Mouse (Mus musculus): Measurements from ENCODE around the gene Mocs3. TPM values are rescaled to one million over a fixed set of nuclear protein-coding genes. Genes with fewer than 3 reads are reported as not detected.

The Mocs3 gene
- polyA plus RNA-seq, 1 experiment from 2014 or later, result 7.1 TPM

DNA sequence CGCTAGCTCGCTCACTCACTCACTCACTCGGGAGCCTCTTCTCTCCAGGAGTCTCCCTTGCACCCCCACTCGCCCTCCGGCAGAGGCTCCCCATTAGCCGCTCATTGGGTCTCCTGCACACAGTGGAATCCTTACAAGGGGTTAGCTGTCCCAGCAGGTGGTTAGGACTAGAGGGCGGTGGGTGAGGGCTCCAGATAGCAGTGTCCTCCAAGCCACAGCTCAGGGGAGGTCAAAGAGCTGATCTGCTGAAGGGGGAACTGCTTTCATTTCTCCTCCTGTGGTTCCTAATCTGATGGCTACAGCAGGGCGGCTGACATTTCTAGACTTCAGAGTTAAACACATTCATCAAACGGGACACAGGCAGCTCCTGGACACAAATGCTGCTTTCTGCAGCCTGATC, 43.0 kb downstream of the Mocs3 start:
- no peak overlapping the region for H3K4me3 ChIP-seq (replicated peaks)
- H3K4me2 ChIP-seq, result no peak overlapping the region
- no peaks in the 10 kb centered on the region for H3K9me3 ChIP-seq
- H3K27ac ChIP-seq, result no peak overlapping the region
- H3K9ac ChIP-seq, result no peak overlapping the region
- H3K27me3 ChIP-seq (replicated peaks), result 0 out of 2 replicates have a peak, but pooled peaks cover 10% of the 10 kb centered on the region
- H3K36me3 ChIP-seq, result no peaks in the 10 kb centered on the region
- 0 out of 2 replicates have a peak, but pooled peaks cover 3% of the 10 kb centered on the region for H3K4me1 ChIP-seq
- no peak for ATAC-seq (ENCODE audit: insufficient read depth, low FRiP score, low read depth)
- 40% methylated on average over 9 of the region's 9 CpGs for WGBS

DNA sequence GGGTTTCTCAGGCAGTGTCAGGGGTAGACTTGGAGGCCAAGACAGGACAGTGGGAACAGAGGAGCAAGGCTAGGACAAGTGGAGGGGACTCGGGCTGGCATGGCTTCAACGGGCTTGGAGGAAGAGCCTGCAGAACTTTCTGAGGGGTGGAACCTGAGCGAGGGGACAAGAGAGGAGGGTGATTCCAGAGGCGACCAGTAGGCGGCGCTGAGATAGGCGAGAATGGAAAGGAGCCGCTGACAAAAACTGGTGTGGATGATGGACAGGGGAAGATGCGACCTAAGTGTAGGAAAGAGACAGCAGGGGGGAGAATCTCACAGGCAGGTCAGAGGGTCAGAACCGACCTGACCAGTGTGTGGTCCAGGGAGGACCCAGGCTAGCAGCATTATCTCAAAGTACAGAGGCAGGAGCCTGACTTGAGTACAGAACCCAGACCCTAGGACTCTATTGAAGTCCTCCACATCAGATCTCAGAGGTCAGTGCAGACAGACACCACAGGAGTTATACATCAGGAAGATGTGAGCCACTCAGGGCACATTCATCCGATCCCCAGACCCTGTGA, 44.0 kb downstream of the Mocs3 start:
- Histone ChIP-seq H3K9ac (no peak overlapping the region), H3K4me2 (no peak overlapping the region), H3K36me3 (no peaks in the 10 kb centered on the region), H3K4me1 (0 out of 2 replicates have a peak, but pooled peaks cover 3% of the 10 kb centered on the region), H3K27me3 (replicated peaks) (peaks cover 18% of the 10 kb centered on the region), H3K27ac (no peak overlapping the region), H3K4me3 (replicated peaks) (no peak overlapping the region), H3K9me3 (no peaks in the 10 kb centered on the region)
- 8% methylated on average over 11 of the region's 11 CpGs for WGBS
- ATAC-seq (ENCODE audit: insufficient read depth, low FRiP score, low read depth), result no peak

DNA sequence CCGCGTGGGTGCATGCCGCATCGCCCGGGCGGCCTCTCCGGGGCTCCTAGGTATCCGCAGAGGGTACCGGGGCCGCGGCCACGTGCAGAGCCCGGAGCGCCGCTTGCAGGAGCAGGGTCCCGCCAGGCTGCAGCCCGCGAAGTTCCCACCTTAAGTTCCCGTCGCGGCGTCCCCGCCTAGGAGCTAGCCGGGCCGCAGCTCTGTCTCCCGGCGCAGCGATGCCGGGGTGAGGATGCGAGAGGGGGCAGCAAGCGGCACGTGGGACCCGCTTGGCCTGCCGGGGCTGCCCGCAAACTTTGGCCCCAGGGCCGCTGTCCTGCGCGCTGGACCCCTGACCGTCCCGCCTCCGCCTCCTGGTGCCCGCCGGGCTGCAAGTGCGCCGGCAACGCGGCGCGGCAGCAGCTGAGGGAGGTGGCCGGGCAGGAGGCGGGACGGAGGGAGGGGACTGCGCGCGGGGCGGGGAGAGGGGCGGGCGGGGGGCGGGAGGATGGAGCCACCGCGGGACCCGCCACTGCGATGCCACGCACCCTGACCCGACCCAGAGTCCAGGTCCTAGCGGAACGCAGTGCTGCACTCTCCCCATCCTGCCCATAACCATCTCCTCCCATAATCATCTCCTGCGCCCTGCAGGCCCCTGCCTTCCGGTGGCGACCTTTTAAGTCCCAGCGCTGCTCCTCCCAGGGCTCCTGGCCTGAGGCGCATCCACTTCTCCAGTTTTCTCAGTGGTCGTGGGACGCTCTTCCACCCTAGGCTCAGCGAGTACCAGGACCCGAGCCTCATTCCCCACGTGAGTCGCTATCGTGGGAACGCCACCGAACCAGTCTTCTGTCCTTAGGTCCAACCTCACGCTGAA, 50.5 kb downstream of the Mocs3 start:
- 0 out of 2 replicates have a peak overlapping the region, but pooled peaks have one; percentile 20 for H3K9ac ChIP-seq

DNA sequence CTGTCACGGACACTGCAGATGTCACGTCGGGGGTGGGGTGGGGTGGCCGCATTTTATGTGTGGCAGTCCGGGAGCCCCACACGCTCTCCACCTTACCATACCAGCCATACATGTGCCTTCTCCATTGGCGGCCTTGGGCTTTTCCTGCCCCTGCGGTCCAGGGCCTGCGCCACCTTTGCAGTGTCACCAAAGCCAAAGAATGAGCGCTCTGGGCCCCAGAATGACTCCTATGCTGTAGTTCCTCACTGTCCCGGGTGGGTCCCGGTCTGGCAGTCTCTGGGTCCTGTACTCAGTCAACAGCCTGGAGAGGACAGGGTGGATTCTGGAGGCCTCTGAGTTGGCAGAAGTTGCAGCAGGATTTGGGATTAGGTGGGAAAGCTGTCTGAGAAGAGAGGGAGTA, 51.2 kb downstream of the Mocs3 start, which contains the start of gene Kcng1:
Kcng1 (minus strand) TSS at position 155 of the 400 bp plus-strand sequence.
- ATAC-seq (ENCODE audit: insufficient read depth, low FRiP score, low read depth), result no peak; the same call in 1 of the 2 replicates
- no peaks in the 10 kb centered on the region for H3K36me3 ChIP-seq

More for the DNA sequence above, 50.5 kb downstream of the Mocs3 start:
- peak; percentile 66 for ATAC-seq (ENCODE audit: insufficient read depth, low FRiP score, low read depth)
- no peak overlapping the region for H3K27ac ChIP-seq
- peaks cover 50% of the 10 kb centered on the region for H3K27me3 ChIP-seq (replicated peaks)
- peak overlapping the region; percentile 58 for H3K4me3 ChIP-seq (replicated peaks)
- peak overlapping the region; percentile 98 for H3K4me2 ChIP-seq
- H3K36me3 ChIP-seq, result no peaks in the 10 kb centered on the region
- H3K4me1 ChIP-seq, result peaks cover 12% of the 10 kb centered on the region
- H3K9me3 ChIP-seq, result no peaks in the 10 kb centered on the region
- 1% methylated on average over 76 of the region's 82 CpGs for WGBS

More for the DNA sequence above, 51.2 kb downstream of the Mocs3 start, which contains the start of gene Kcng1:
- Histone ChIP-seq H3K9me3 (no peaks in the 10 kb centered on the region), H3K27me3 (replicated peaks) (peaks cover 50% of the 10 kb centered on the region), H3K4me2 (peak within 1 kb of the TSS; percentile 98), H3K27ac (no peak within 1 kb of the TSS), H3K9ac (0 out of 2 replicates have a peak within 1 kb of the TSS, but pooled peaks have one; percentile 20), H3K4me3 (replicated peaks) (peak within 1 kb of the TSS; percentile 58), H3K4me1 (peaks cover 13% of the 10 kb centered on the region)
- 23% methylated on average over 12 of the region's 12 CpGs for WGBS

Other genes with a start within 250 kb of the Mocs3 start
- gene Ripor3, start 220.0 kb upstream of the Mocs3 start, polyA plus RNA-seq (2015; fragmentation: Nextera tagmentation; extraction: Ambion mirVana), result 3.5 and 4.5 TPM in 2 replicates
- 12.7 and 14.9 TPM in 2 replicates for gene Pard6b, start 149.6 kb upstream of the Mocs3 start, polyA plus RNA-seq (2015; fragmentation: Nextera tagmentation; extraction: Ambion mirVana)
- 10.2 and 10.5 TPM in 2 replicates for gene Adnp, start 23.5 kb upstream of the Mocs3 start, polyA plus RNA-seq (2015; fragmentation: Nextera tagmentation; extraction: Ambion mirVana)
- 18.2 and 18.8 TPM in 2 replicates for gene Gm20716, start 258 bp upstream of the Mocs3 start, polyA plus RNA-seq (2015; fragmentation: Nextera tagmentation; extraction: Ambion mirVana)
- gene Dpm1, start within 50 bp of the Mocs3 start, polyA plus RNA-seq (2015; fragmentation: Nextera tagmentation; extraction: Ambion mirVana), result 98.6 and 101 TPM in 2 replicates
- gene Kcng1, start 51.1 kb downstream of the Mocs3 start, polyA plus RNA-seq (2015; fragmentation: Nextera tagmentation; extraction: Ambion mirVana), result 6.4 and 6.9 TPM in 2 replicates

Data from stomach, embryonic 15.5 days (tissue).